Mouse (Mus musculus) brain, adult 2 months (tissue): Measurements from ENCODE around the gene Arhgef16.
A peak's percentile ranks its signal among the peaks of the same experiment; 100 is the strongest.

Source experiments
- DNase-seq: peaks from one replicate; pipeline ENCODE4 v3.0.0; 2011; ENCODE audit warnings: low read depth, low spot score

Arhgef16 gene

DNA sequence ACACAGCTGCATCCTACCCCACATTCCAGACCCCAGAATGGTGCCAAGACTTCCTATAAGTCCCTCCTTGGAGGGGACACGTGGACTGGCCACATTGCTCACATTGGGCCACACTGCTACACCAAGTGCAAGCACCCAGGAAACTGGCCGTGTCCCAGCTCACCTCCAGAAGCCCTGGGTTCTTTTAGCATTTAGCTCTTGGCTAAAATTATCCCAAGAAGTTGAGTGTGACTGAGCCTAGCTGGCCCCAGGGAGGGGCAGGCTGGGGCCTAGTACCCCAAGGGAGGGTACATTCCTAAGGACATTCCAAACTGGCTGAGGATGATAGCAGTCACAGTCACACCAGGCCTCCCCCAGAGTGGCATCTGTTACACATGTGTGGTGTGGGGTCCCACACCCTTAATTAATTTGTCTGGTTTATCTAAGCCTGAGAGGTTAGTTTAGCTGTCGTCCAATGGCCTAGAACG, 7.7 kb downstream of the Arhgef16 start:
- no peak for DNase-seq

DNA sequence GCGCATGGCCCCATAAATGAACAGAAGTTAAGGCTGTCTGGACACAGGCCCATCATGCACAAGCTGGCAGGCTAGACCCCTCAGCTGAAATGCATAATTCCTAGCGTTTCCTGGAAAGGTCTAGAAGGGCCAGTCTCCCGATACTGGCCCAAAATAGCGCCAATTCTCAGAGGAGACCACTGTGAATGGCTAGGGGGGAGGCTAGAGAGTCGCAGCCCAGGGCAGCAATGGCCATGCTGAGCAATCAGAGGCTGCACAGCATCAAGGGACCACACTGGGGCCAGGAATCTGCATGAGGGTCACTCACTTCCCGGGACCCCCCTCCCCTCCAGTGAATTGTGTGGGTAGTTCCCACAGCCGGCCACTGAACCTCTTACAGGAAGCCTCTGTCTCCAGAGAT, 17.8 kb downstream of the Arhgef16 start:
- DNase-seq = no peak

DNA sequence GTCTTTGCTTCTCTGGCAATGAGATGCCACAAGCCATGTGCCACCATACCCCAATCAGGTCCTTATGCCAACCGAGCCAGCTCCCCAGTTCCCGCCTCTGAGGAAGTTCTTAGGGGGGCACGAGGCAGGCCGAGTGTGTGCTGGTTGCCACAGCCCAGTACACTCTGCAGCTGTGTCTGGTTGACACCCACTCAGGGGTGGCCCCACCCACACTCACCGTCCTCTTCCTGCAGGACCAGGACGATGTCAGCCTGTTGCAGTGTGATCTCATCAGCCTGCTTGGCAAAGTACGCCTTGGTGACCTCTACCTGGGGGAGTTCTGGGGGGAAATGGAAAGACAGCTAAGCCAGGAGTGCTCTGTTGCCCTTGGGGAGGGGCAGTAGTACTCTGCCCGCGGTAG, 22.0 kb downstream of the Arhgef16 start:
- DNase-seq = no peak

DNA sequence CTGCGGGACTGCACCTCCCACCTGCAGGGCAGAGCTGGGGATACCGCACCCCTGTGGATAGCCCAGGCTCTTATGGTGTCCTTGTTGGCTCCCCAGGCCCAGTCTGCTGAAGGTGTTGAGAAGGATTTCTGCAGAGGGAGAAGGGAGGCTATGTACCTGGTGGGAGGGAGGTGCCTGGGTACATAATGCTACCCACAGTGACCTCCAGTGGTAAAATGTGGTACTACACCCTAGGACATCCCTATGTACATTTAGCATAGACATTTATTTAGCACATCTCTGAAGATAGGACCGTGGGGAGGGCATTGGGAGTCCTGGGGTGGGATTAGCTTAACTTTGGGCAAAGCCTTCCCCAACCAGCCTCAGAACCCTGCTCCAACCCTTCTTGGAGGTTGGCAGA, 28.5 kb downstream of the Arhgef16 start:
- peak; percentile 55 for DNase-seq

DNA sequence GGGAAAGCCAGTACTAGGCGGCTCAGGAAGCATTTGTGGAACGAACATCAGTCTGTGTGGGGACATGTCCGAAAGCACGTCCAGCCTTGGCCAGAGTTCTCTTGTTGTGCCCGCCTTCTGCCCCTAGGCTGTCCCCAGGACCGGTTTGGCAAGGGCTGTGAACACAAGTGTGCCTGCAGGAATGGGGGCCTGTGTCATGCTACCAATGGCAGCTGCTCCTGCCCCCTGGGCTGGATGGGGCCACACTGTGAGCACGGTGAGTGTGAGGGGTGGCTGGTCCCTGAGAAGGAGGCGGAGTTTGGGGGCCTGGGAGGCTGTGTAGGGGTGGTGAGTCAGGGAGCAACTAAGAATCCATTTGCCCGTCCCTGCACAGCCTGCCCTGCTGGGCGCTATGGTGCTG, 32.0 kb downstream of the Arhgef16 start:
- no peak for DNase-seq

DNA sequence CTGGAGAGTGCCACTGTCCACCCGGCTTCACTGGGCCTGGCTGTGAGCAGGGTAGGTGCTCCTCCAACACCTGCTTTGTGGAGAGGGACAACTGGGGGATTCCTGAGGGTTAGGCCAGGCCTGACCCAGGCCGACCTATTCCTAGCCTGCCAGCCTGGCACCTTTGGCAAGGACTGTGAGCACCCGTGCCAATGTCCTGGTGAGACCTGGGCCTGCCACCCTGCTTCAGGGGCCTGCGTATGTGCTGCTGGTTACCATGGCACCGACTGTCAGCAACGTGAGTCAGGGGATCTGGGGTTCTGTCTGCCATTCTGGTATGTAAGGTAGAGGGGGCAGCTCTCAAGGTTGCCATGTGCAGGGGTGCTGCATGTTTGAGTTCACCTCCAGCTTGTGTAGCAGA, 34.0 kb downstream of the Arhgef16 start:
- DNase-seq = peak; percentile 25

DNA sequence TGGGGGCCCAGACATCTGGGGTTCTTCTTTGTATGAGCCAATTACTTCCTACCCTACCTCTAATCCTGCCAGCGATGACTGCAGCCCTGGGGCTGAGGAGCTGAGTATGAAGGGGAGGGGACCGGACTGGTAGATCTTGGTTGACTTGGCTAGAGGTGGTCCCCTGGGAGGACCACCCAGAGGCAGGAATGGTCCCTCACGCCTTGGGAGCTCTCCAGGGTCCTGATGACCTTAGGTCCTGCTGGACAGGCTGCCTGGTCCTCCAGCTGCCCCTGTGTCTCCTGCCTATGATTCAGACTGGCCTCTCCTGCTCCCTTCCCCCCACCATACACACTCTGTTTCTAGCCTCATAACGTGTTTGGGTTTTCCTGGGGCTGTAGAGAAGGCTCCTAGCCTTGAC, 39.4 kb downstream of the Arhgef16 start:
- DNase-seq = no peak

DNA sequence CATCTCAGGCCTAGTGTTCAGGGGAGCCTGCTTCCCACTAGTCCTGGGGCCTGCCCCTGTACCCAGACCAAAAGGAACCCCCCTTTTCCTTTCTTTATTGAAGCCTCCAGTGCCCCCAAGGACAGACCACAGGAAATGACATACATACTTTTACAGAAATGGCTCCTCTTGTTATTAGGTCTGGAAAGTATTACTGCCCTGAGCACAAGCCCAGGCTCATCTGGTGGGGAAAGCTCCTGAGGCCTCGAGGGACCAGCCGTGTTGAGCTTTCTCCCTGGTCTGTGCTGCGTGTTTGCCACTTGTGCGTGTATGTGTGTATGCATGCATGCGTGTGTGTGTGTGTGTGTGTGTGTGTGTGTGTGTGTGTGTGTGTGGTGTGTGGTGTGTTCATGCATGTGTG, 40.7 kb downstream of the Arhgef16 start:
- DNase-seq = no peak

DNA sequence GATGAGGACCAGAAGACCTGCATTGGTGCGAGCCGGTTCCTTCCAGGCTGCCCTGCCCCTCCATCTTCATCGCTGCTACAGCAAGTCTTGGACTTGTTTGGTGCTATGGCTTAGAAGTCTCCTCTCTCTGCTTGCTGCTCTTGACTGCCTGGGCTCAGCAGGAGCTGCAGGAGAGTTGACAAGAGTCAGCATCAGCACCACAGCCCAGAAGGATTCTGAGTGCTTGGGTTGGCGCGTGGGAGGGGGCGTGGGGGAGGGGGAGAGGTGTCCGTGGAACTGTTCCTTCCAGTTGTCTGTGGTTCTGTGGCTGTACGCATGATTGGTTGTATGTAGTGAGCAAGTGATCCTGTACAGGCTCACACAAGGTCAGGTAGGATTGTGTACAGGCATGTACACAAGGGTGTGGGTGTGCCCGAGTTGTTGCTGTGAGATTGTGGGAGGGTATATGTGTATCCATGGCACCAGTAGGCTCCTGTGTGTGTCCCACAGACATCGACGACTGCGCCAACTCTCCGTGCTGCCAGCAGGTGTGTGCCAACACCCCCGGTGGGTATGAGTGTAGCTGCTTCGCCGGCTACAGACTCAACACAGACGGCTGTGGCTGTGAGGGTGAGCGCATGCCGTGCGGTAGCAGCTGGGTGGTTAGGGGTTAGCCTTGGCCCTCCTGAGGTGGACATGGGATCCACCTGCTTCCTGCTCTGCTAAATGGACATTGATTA, 48.8 kb downstream of the Arhgef16 start:
- peak; percentile 58 for DNase-seq

DNA sequence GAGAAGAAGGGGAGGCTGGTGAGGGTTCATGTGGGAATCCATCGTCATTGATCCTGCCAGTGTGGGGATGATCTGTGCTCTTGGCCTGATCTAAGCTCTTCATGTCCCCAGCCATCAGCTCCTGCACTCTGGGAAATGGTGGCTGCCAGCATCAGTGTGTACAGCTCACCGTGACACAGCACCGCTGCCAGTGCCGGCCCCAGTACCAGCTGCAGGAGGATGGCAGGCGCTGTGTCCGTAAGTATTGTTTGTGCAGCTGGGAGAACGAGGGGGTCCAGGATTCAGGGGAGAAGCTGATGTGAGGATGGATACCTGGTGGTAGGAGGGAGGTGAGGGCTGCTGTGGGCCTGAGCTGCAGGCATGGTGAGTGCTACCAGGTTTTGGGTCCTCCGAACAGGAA, 52.2 kb downstream of the Arhgef16 start:
- no peak for DNase-seq

DNA sequence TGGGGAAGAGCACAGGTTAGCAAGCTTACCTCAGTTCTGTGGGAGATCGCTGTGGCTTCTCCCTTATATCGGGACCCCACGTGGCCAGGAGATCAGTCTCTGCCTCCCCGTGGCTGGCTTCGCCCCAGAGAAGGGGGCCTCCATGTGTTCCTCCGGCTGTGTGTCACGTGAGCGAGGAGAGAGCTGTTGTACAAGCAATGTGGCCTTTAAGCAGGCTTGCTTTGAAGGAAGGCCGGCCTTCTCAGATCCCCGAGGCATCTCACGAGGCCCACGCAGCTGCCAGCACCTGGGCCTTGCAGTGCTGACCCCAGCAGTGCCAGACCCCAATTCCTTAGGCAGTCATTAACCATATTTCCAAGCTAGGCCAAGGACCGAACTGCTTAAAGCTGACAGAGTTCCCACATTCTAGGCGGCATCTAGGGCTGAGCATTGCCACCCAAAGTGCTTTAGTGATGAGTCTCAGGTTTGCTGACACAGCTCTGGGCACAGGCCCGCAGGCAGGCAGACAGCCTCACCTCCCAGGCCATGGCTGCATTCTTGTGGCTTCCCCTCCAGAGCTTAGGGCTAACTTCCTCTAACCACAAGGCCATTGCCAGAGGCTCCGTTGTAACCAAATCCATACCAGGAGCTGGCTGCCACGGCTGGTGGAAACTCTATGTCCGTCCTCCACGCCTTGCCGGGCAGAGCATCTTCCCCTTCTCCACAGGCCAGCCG, 53.2 kb downstream of the Arhgef16 start:
- no peak for DNase-seq

DNA sequence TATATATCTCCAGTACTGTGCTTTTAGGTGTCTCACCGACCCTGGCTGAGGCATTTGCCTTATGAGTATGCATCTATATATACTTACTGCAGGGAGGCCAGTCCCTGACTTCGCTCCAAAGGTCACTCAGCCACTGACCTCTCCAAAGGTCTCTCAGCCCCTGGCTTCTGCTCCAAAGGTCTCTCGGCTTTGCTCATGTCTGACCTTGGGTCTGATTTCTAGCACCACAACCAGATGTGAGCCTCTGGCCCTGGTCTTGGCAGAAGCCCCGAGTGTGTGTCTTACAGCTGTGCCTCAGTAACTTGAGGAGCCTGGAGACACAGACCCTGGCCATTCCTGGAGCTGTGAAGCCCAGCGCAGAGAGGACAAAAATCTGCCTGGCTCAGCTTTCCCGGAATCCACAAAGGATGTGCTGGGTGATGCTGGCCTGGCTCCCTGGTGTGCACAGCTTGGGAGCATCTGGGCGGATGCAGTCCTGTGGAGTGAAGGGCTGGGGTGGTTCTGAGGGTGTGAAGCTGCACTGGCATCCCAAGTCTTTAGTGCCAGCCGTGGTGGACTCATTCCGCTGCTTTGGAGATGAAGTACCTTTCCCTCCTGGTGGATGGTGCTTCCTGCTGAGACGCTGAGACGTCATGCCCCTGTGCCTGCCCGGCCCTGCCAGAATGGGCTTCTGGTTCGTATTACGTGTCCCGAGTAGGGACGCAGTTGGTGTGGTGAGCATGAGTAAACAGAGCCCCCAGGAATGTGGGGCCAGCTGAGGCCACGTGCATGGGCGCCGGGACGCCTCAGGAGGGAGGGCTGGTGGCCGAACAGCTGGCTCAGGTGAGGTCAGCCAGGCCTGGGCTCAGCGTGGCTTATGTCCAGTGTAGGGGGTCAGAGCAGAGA, 54.0 kb downstream of the Arhgef16 start:
- no peak for DNase-seq

DNA sequence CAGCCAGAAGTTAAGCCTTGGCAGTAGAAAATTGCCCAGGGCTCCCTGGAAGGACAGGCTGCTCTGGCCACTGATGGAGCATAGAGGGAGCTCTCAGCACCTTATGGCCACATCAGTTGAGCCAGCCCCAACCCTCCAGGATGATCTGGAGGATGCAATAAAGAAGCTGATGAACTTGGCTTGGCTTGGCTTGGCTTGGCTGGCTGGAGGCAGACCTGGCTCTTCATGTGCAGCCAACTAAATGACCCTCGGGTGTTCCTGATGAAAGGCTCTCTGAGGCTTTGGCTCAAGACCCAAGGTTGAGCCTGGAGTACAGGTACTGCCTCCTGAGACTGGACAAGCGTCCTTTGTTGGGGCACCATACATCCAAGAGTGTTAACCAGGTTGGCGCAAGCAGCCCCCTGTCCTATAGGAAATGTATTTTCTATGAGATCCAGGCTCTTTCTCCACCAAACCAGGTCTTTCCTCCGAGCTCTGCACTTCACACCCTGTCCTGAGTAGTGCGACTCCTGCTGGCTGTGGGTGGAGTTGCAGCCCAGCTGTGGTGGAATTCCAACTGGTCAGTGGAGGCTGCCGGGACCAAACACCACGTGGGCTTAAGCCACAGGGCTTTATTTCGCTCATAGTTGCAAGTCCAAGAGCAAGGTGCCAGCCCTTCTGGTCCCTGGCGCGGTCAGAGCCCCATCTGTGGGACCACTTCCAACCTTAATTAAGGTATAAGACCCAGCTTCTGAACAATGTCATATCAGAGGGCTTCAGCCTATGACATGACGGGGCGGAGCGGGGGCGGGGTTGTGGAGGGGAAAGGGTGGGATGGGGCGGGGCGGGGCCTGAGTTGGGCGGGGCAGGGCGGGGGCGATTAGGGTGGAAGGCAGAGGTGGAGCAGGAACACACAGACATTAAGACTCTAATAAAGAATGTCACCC, 55.1 kb downstream of the Arhgef16 start:
- peak; percentile 61 for DNase-seq

DNA sequence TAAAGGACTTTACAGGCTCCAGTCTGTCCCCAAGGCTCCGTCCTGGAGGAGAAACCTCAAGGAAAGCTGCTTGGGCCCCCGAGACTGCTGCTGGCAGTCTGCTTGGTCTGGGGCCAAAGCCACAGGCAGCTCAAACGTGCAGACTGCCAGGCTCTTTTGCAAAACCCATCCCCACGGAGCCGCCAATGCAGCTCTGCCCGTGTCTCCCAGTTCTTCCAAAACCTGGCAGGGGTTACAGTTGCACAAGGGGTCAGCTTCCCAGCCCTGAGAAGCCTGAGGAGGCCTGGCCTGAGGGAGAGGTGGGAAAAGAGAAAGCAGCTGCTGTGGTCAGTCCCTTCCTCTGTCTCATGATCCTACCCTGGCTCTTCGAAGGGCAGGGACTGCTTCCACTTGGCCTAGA, 56.1 kb downstream of the Arhgef16 start:
- DNase-seq = no peak

DNA sequence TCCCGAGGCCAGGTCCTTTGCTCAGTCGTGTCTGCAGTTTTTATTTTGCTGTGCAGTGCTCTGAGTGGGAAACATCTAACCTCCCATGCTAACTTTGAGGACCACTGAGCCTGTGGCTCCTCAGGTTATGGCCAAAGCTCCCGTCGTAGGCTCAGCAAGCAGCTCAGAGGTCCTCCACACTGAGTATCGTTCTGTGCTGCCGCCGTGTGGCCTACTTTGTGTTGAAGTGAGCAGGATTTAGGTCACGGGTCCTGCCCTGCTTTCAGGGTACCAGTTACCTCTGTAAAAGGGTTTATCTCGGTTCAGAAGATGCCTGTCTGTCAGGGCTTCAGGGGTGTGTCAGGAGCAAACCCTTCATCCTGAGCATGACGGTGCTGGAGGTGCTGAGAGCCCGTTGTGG, 60.9 kb downstream of the Arhgef16 start:
- DNase-seq = no peak

DNA sequence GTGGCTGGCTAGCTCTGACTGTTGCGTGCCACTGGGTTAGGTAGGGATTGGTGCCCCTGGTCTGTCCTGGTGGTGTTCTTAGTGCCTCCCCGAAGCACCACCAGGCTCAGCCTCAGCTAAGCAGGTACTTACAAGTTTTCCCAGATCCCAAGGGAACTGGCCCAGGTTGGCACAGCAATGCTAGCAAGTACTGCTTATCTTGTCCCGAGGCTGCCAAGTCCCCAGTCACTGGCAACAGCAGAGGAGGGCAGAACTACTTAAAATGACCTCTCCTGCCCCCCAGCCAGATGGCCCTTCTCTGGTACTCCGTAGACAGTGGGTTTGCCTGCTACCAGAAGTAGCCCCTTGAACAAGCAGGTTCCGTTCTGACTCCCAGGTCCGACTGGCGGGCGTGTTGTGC, 62.3 kb downstream of the Arhgef16 start:
- DNase-seq = no peak

DNA sequence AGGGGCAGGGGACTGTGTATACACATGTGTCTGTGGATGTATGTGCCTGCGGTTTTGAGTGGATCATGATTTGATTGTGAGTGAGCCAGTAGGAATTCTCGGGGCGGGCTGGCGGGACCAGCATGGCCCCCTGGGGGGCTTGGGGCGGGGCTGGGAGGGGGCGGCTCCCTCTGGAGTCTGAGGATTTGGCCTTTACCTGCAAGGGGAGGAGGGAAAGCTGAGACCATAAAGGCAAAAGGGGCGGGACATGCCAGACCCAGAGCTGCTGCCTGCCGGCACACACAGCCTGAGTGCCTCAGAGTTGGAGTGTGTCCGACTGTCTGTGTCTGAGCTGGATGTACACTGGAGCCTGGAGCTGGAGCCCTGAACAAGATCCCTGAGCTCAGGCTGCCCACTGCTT, 64.2 kb downstream of the Arhgef16 start:
- DNase-seq = no peak

DNA sequence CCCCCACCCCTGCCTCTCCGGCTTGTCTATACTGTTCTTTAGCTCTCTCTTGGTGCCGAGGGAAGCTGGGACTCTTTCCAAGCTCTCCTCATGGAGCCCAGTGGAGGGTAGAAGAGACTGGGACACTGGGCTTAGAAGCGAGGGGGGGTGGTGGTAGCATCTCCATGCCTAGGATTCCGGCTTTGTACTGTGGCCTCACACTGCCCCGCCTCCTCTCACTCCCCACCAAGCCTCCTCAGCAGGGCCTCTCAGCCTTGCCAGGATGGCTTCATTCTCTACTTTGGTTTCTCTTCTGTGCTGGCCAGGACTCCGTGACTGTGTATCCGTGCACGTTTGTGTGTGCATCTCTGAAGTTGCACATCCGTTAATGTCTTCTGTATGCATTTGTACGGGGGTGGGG, 64.6 kb downstream of the Arhgef16 start:
- no peak for DNase-seq

DNA sequence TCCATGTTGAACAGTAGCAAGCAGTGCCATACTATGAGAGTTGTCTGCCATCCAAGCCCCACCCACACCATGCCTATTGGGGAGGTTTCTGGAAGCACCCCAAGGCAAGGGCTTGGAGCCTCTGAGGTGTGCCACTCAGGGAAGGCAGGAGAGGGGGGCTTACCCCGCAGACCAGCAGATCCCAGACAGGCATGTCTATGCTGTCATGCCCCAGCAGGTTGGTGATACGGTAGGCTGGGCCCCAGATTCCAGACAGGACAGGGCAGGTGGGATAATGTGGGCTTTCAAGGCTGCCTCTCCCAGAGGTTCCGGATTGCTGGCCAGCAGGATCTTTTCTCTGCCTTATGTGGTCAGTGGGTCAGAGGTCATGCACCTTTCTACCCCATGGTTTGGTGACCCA, 65.5 kb downstream of the Arhgef16 start:
- DNase-seq = no peak

DNA sequence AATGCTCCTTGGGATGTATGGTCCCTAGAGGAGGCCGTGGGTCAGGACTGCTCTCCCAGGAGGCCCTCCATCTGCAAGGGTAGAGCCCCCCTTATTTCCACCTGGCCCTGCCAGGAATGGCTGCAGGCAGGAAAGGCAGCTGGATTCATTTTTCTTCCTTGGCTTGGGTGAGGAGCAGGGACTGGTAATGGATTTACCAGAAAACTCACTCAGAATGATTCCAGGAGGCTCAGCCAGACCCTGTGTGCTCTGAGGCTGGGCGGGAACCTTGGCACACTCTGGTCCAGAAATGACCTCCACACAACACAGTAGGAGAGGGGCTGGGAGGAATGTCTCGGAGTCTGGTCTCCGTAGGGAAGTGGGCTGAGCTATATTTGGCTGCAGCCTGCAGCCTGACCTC, 69.2 kb downstream of the Arhgef16 start:
- no peak for DNase-seq

DNA sequence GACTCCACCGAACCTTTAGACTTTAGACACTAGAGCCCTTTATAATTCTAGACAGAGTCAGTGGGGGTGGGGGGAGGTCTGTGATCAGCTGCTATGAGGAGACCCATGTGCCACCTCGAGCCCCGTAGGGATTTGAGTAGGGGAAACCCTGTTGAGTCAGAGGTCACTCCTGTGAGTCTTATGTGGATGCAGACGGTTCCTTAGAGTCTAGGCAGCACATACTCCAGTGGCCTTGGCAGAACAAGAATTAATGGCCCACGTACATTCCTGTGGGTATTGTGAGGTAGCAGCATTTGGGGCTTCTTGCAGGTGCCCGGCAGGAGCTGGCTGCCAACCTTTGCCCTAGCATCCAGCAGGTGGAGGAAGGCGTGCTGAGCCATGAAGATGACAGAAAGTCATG, 70.1 kb downstream of the Arhgef16 start:
- no peak for DNase-seq
